Mouse (Mus musculus): Measurements from ENCODE around the gene Mfap4. TPM values are rescaled to one million over a fixed set of nuclear protein-coding genes. Genes with fewer than 3 reads are reported as not detected.

Gene Mfap4
- total and polyA plus RNA-seq, 3 experiments, result not detected

DNA sequence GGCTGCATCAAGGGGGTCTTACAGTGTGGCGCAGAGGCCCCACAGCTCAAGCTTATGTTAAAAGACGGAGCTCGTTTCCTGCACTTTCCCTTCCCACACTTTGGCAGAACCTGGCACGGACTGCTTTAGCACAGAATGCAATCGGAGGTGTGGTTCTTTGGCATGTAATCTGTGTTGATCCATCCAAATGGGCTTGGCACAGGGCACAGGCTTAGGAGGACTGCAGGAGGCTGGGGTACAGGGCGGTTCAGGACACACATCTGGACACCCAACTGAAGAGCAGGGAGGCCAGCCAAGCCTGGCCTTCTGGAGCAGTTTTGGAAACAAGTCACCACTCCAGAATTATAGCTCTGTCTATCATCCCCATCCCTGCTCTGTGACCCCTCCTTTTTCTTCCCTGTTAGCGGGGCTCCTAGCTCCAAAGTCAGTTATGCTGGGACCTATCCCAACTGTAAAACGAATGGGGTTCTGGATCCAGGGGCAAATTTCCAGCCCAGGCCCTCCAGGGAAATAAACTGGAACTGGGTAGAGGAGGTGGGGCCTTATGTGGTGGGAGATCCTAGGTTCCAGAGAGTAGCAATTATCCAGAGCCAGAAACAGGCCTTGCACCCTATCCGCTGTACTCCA is 36.5 kb upstream of the Mfap4 start:
- Histone ChIP-seq H3K9ac (ENCODE audit: insufficient read depth, low read depth) (no peak overlapping the region), H3K79me2 (replicated peaks; ENCODE audit: control insufficient read depth, extremely low read depth, insufficient read depth, poor library complexity, severe bottlenecking) (no peaks in the 10 kb centered on the region), H3K4me3 (replicated peaks in 1 of 3; ENCODE audit: low read depth in 2 of 3, low read length in 2 of 3, poor library complexity in 1 of 3) (no peak overlapping the region), H3K9me3 (replicated peaks; ENCODE audit: low read length) (no peaks in the 10 kb centered on the region), H3K4me2 (ENCODE audit: insufficient read depth, low read depth, poor library complexity, severe bottlenecking) (no peak overlapping the region), H3K27ac (ENCODE audit: insufficient read depth, low read depth) (no peak overlapping the region), H3K27me3 (replicated peaks) (peaks cover 81% of the 10 kb centered on the region), H3K36me3 (replicated peaks in 1 of 2; ENCODE audit: control insufficient read depth in 1 of 2, insufficient read depth in 1 of 2, low read length in 1 of 2) (no peaks in the 10 kb centered on the region), H3K4me1 (ENCODE audit: control insufficient read depth in 1 of 2, insufficient read depth in 2 of 2) (no peaks in the 10 kb centered on the region)
- in situ Hi-C loops (cut with MboI; ENCODE audit: low pct_ligation_motif_present, low pct_unique_long_range_greater_than_20kb, low sequenced_read_pairs), result loop anchor here (5.0 kb wide), 1 partner anchor 44 kb away; the partner anchor contains the start of gene Mapk7
- no peak for DNase-seq (ENCODE audit: extremely low read depth)
- TF ChIP-seq E2F4 (IDR thresholded peaks at IDR 0.05; ENCODE audit: insufficient replicate concordance, low read depth, low read length) (no peak), JUND (conservative IDR thresholded peaks at IDR 0.05; ENCODE audit: low read depth, low read length) (no peak), UBTF (IDR thresholded peaks at IDR 0.05; ENCODE audit: low read depth, low read length) (no peak), RCOR1 (conservative IDR thresholded peaks at IDR 0.05; ENCODE audit: low read depth, low read length) (no peak), JUN (IDR thresholded peaks at IDR 0.05; ENCODE audit: insufficient read depth, low read depth, low read length) (no peak), CTCF (conservative IDR thresholded peaks at IDR 0.05 in 1 of 2, IDR thresholded peaks at IDR 0.05 in 1 of 2; ENCODE audit: low read depth in 2 of 2, low read length in 2 of 2) (no peak), USF1 (IDR thresholded peaks at IDR 0.05; ENCODE audit: low read depth, low read length) (no peak), ZKSCAN1 (IDR thresholded peaks at IDR 0.05; ENCODE audit: borderline replicate concordance, low read depth, low read length) (no peak), MEF2A (IDR thresholded peaks at IDR 0.05; ENCODE audit: borderline replicate concordance, low read depth, low read length) (no peak), SIN3A (IDR thresholded peaks at IDR 0.05; ENCODE audit: low read length) (no peak), MAFK (IDR thresholded peaks at IDR 0.05; ENCODE audit: insufficient replicate concordance, low read length) (no peak)
- dilution Hi-C loops (cut with MboI; ENCODE audit: extremely low pct_ligation_motif_present, extremely low pct_unique_long_range_greater_than_20kb, low sequenced_read_pairs), result no loop called here

DNA sequence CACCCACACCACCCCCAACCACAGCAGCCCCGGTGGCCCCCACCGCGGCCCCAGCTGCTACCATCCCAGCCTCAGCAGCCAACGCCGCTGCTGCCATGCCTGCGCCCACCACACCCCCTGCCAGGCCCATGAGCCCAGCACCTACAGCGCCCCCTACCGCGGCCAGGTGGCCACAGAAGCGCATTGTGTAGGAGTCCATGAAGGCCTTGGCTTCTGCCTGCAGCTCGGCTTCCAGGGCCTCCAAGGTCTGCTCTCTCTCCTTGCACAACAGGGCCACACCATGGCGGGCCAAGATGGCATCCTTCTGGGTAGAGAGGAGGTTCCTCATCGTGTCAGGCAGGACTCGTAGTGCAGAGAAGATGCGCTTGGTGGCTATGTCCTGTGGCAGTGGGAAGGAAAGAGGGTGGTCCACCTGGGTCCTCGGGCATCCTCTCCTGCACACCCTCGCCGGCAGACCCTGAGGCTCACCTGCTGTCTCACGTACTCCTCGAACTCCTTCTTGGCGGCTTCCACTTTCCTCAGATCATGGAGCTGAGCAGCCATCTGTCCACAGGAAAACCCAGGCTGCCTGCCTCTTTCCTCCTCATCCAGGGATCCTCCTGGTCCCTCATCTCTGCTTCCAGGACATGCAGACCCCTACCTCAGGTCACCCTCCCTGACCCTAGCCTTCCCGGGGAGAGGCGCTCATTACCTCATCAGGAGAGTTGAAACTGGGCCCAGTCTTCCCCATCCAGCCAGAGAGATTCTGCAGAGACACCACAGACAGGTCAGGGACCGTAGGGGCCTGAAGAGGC is 35.5 kb upstream of the Mfap4 start:
- Histone ChIP-seq H3K79me2 (replicated peaks; ENCODE audit: control insufficient read depth, extremely low read depth, insufficient read depth, poor library complexity, severe bottlenecking) (no peaks in the 10 kb centered on the region), H3K4me3 (replicated peaks in 1 of 3; ENCODE audit: low read depth in 2 of 3, low read length in 2 of 3, poor library complexity in 1 of 3) (no peak overlapping the region), H3K4me1 (ENCODE audit: control insufficient read depth in 1 of 2, insufficient read depth in 2 of 2) (0 out of 4 replicates have a peak, but pooled peaks cover 0 to 2% of the 10 kb centered on the region in 2 experiments), H3K27ac (ENCODE audit: insufficient read depth, low read depth) (no peak overlapping the region), H3K4me2 (ENCODE audit: insufficient read depth, low read depth, poor library complexity, severe bottlenecking) (no peak overlapping the region), H3K9ac (ENCODE audit: insufficient read depth, low read depth) (no peak overlapping the region), H3K36me3 (replicated peaks in 1 of 2; ENCODE audit: control insufficient read depth in 1 of 2, insufficient read depth in 1 of 2, low read length in 1 of 2) (no peaks in the 10 kb centered on the region), H3K9me3 (replicated peaks; ENCODE audit: low read length) (no peaks in the 10 kb centered on the region), H3K27me3 (replicated peaks) (peaks cover 73% of the 10 kb centered on the region)
- dilution Hi-C loops (cut with MboI; ENCODE audit: extremely low pct_ligation_motif_present, extremely low pct_unique_long_range_greater_than_20kb, low sequenced_read_pairs) (no loop called here), in situ Hi-C loops (cut with MboI; ENCODE audit: low pct_ligation_motif_present, low pct_unique_long_range_greater_than_20kb, low sequenced_read_pairs) (loop anchor here (5.0 kb wide), 1 partner anchor 43 kb away; the partner anchor contains the start of gene Mapk7)
- DNase-seq (ENCODE audit: extremely low read depth), result peak; percentile 8
- TF ChIP-seq ETS1 (conservative IDR thresholded peaks at IDR 0.05; ENCODE audit: low read depth, low read length), result no peak
- TF ChIP-seq CTCF (conservative IDR thresholded peaks at IDR 0.05 in 1 of 2, IDR thresholded peaks at IDR 0.05 in 1 of 2; ENCODE audit: low read depth in 2 of 2, low read length in 2 of 2), result peak in 1 of 2 experiments; percentile 53; a peak in 2 of 4 replicates
- no peak for TF ChIP-seq MAFK (IDR thresholded peaks at IDR 0.05; ENCODE audit: insufficient replicate concordance, low read length)
- peak; percentile 24 for TF ChIP-seq SMC3 (IDR thresholded peaks at IDR 0.05; ENCODE audit: low read depth, low read length)
- no peak for TF ChIP-seq NELFE (IDR thresholded peaks at IDR 0.05; ENCODE audit: low read depth, low read length)
- TF ChIP-seq SIN3A (IDR thresholded peaks at IDR 0.05; ENCODE audit: low read length), result no peak
